Mouse (Mus musculus) liver, embryonic 12.5 days (tissue): Measurements from ENCODE around the gene Mfng. TPM values are rescaled to one million over a fixed set of nuclear protein-coding genes. Genes with fewer than 3 reads are reported as not detected.

Experiments used
- ATAC-seq: fragments of 200-750 bp; cut with Nextera tagmentation; 2 replicates; pipeline ENCODE4 v1.8.0; 2017; ENCODE audit warnings: moderate number of reproducible peaks, mild to moderate bottlenecking, moderate library complexity
- H3K27ac ChIP-seq: fragments of 300-500 bp; sonication (generic); 2 replicates; pipeline ENCODE4 v1.5.1; 2016; ENCODE audit warnings: mild to moderate bottlenecking
- H3K27me3 ChIP-seq: fragments of 300-500 bp; sonication (generic); replicated peaks from 2 replicates; pipeline ENCODE4 v1.6.1; 2016; ENCODE audit warnings: mild to moderate bottlenecking, moderate library complexity
- H3K36me3 ChIP-seq: fragments of 300-500 bp; sonication (generic); 2 replicates; pipeline ENCODE4 v1.6.1; 2016; ENCODE audit warnings: mild to moderate bottlenecking, moderate library complexity
- H3K4me1 ChIP-seq: fragments of 300-500 bp; sonication (generic); 2 replicates; pipeline ENCODE4 v1.6.1; 2016
- H3K4me2 ChIP-seq: fragments of 300-500 bp; sonication (generic); 2 replicates; pipeline ENCODE4 v1.6.1; 2016; ENCODE audit warnings: mild to moderate bottlenecking, moderate library complexity
- H3K4me3 ChIP-seq: fragments of 300-500 bp; sonication (generic); 2 replicates; pipeline ENCODE4 v1.5.1; 2016; ENCODE audit warnings: mild to moderate bottlenecking, moderate library complexity
- H3K9ac ChIP-seq: fragments of 300-500 bp; sonication (generic); 2 replicates; pipeline ENCODE4 v1.6.1; 2016; ENCODE audit warnings: mild to moderate bottlenecking, moderate library complexity
- H3K9me3 ChIP-seq: fragments of 300-500 bp; sonication (generic); replicated peaks from 2 replicates; pipeline ENCODE4 v1.6.1; 2016; ENCODE audit warnings: mild to moderate bottlenecking, moderate library complexity
- WGBS: fragments of 180-500 bp; shearing (Covaris S2); methylation state at CpG from one replicate; pipeline ENCODE4 v1.1.7; 2016; ENCODE audit not compliant: insufficient replicate concordance; 5-methylcytosine and 5-hydroxymethylcytosine counted together
- polyA plus RNA-seq: library from polyadenylated mRNA; unstranded; fragments of >200 nt; fragmentation: Nextera tagmentation; extraction: Ambion mirVana; gene quantifications from 2 replicates; pipeline ENCODE4 v1.2.1, GENCODE M21; 2016

Mfng gene
- 11.0 and 11.7 TPM in 2 replicates for polyA plus RNA-seq

DNA sequence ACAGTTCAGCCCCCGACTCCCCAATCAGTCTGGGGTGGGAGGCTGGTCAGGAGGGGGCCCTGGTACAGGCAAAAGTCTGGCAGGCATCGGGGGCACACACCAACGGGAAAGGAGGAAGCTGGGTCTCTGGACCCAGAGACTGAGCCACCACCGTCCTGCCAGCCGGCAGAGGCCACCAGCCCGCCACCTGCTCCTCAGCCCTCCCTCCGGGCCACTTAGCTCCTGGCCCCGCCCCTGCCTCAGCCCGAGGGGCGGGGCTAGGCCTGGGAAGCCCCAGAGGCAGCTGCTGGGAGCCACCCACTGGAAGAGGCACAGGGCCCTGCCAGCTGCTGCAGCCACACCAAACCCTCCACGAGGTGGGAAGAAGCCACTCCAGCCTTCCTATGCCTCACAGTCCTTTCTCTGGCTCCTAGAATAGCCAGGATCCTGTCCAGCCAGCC is at the start of gene Mfng:
Gene Mfng (minus strand): TSS at position 186 of the 440 bp plus-strand sequence.
- Histone ChIP-seq H3K36me3 (peaks cover 25% of the 10 kb centered on the region), H3K9me3 (no peaks in the 10 kb centered on the region; the same call in 1 of the 2 replicates), H3K27me3 (no peaks in the 10 kb centered on the region), H3K4me1 (peaks cover 35% of the 10 kb centered on the region), H3K27ac (peak within 1 kb of the TSS; percentile 54), H3K4me2 (peak within 1 kb of the TSS; percentile 82), H3K4me3 (peak within 1 kb of the TSS; percentile 56), H3K9ac (peak within 1 kb of the TSS; percentile 65)
- WGBS = 2% methylated on average over 10 of the region's 11 CpGs
- ATAC-seq = peak; percentile 83

DNA sequence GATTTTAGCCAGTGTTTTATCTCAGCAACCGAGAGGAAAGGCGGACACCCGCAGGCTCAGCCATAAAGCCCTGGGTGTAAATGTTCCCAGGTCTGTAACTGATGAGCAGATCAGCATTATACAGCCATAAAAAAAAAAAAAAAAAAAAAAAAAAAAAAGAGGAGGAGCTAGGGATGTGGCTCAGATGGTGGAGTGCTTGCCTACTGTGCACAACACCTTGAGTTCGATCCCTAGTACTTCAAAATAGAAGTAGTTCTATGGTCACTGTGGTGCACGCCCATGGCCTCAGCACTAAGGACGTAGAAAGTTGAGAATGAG is 42.8 kb upstream of the Mfng start:
- Histone ChIP-seq H3K27ac (no peak overlapping the region; the same call in 1 of the 2 replicates), H3K4me2 (no peak overlapping the region), H3K4me1 (peaks cover 11% of the 10 kb centered on the region), H3K36me3 (no peaks in the 10 kb centered on the region), H3K4me3 (no peak overlapping the region), H3K9ac (no peak overlapping the region), H3K27me3 (peaks cover 9% of the 10 kb centered on the region; the same call in 1 of the 2 replicates), H3K9me3 (no peaks in the 10 kb centered on the region)
- no peak for ATAC-seq
- WGBS = 31% methylated on average over 6 of the region's 6 CpGs

DNA sequence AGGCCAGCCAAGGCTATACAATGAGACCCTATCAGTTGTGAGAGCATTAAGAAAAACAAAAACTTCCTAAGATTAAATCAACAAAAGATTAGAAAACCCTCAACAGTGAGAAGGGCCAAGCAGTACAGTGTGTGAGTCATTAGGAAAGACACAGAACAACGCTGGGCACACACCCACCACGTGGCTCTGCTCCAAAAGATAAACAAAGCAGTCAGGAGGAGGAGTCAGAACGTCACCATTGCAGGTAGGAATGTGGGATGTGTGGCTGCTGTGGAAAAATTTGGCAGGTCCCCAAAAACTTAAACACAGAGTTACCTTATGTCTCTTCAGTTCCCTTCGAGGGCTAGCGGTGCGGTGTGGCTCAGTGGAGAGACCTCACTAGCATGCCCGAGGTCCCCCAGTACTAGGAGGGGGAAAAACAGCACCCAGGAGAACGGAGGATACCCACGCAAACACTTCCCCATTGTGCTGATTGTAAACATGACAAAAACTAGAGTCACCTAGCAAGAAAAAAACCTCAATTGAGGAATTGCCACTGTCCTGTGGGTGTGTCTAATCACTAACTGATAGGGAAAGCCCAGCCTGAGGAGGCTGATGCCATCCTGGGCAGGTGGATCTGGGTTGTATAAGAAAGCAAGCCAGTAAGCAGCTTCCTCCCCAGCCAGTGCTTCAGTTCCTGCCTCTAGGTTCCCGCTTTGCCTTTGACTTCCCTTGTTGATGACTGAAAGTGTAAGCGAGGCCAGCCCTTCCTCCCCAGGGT is 42.2 kb upstream of the Mfng start:
- ATAC-seq = no peak
- Histone ChIP-seq H3K4me2 (peak overlapping the region; percentile 29; the same call in 1 of the 2 replicates), H3K36me3 (no peaks in the 10 kb centered on the region), H3K4me3 (no peak overlapping the region), H3K9me3 (no peaks in the 10 kb centered on the region), H3K27me3 (peaks cover 4% of the 10 kb centered on the region; the same call in 1 of the 2 replicates), H3K9ac (no peak overlapping the region), H3K4me1 (peaks cover 11% of the 10 kb centered on the region), H3K27ac (peak overlapping the region; percentile 6; the same call in 1 of the 2 replicates)
- 25% methylated on average over 11 of the region's 11 CpGs for WGBS

DNA sequence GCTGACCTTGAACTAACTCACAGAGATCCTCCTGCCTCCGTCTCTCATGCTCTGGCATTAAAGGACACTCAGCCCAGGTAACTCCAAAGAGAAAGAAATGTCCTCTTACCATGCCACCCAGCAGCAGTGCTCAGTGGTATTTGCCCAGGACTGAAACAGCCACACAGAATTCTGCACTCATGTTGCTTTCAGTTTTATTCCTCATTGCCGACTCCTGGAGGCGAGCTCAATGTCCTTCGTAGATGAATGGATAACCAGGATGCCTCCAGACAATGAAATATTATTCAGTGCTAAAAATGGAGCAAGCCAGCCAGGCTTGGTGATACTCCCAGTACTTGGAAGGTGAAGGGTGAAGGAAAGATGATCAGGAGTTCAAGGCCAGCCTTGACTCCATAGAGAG is 40.3 kb upstream of the Mfng start:
- 71% methylated on average over 4 of the region's 4 CpGs for WGBS
- no peaks in the 10 kb centered on the region for H3K36me3 ChIP-seq

DNA sequence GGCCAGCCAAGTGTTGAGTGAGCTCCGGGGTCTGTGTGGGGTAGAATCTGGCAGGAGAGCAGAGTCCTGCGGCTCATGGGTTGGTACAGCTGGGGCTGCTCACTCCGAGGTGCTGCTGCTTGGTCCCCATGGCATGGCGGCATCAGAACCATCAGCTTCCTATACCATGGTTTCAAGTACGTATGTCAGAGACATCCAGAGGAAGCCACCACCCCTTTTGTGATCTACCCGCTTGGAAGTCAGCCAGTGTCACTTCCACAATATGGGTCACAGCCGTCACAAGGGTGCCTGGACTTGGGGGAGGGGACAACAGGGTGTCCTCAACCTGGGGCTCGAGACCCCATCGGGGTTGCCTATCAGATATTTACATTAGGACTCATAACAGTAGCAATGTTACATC is 36.9 kb upstream of the Mfng start:
- WGBS = 56% methylated on average over 9 of the region's 9 CpGs
- Histone ChIP-seq H3K9me3 (no peaks in the 10 kb centered on the region), H3K27ac (no peak overlapping the region), H3K4me2 (no peak overlapping the region), H3K36me3 (no peaks in the 10 kb centered on the region), H3K4me1 (peaks cover 3% of the 10 kb centered on the region), H3K27me3 (peaks cover 39% of the 10 kb centered on the region), H3K9ac (no peak overlapping the region), H3K4me3 (no peak overlapping the region)
- no peak for ATAC-seq

More for the DNA sequence above, 40.3 kb upstream of the Mfng start:
- Histone ChIP-seq H3K9me3 (no peaks in the 10 kb centered on the region), H3K27me3 (peaks cover 7% of the 10 kb centered on the region; the same call in 1 of the 2 replicates), H3K4me3 (no peak overlapping the region), H3K9ac (no peak overlapping the region), H3K27ac (no peak overlapping the region), H3K4me1 (peaks cover 11% of the 10 kb centered on the region), H3K4me2 (no peak overlapping the region)
- no peak for ATAC-seq

DNA sequence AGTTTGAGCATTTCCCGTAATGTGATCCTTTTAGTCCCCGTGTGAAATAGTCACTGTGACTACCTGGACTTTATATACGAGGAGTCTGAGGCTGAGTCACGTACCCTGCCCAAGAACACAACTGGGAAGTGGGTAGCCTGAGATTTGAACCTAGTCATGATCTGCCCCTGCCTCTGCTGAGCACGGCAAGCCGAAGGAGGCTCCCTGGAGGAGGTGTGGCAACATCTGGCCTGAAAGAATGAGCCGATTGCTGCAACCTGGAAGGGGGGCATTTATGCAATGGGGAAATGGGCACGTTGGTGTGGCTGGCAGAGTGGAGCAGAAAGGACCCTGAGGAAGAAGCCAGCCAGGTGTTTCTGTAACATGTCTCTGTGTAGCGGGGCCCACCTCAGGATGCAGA is 36.5 kb upstream of the Mfng start:
- peaks cover 43% of the 10 kb centered on the region for H3K27me3 ChIP-seq
- H3K9ac ChIP-seq = no peak overlapping the region
- no peaks in the 10 kb centered on the region for H3K4me1 ChIP-seq
- H3K27ac ChIP-seq = no peak overlapping the region
- H3K4me3 ChIP-seq = no peak overlapping the region
- H3K36me3 ChIP-seq = no peaks in the 10 kb centered on the region
- WGBS = 56% methylated on average over 9 of the region's 9 CpGs
- no peak for ATAC-seq
- no peak overlapping the region for H3K4me2 ChIP-seq
- H3K9me3 ChIP-seq = no peaks in the 10 kb centered on the region

DNA sequence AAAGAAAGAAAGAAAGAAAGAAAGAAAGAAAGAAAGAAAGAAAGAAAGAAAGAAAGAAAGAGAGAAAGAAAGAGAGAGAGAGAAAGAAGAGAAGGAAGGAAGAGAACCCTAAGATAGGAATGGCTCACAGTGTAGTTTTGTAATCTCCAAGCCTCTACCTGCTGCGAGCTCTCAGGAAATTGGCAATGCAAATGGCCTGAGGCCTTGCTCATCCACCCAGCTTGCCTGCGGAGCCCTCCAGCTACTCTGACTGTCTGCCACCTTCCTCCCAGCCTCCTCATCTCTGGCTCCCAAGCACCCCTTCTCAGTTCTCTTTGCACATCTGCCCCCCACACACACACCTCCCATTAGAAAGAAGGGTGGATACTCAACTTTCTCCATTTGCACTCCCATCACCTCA is 35.7 kb upstream of the Mfng start:
- no peak overlapping the region for H3K4me3 ChIP-seq
- peaks cover 51% of the 10 kb centered on the region for H3K27me3 ChIP-seq
- H3K27ac ChIP-seq = no peak overlapping the region
- H3K4me2 ChIP-seq = no peak overlapping the region
- H3K9me3 ChIP-seq = no peaks in the 10 kb centered on the region
- H3K9ac ChIP-seq = no peak overlapping the region
- WGBS = 71% methylated on average over 2 of the region's 2 CpGs
- no peaks in the 10 kb centered on the region for H3K36me3 ChIP-seq
- no peak for ATAC-seq
- peaks cover 7% of the 10 kb centered on the region for H3K4me1 ChIP-seq

DNA sequence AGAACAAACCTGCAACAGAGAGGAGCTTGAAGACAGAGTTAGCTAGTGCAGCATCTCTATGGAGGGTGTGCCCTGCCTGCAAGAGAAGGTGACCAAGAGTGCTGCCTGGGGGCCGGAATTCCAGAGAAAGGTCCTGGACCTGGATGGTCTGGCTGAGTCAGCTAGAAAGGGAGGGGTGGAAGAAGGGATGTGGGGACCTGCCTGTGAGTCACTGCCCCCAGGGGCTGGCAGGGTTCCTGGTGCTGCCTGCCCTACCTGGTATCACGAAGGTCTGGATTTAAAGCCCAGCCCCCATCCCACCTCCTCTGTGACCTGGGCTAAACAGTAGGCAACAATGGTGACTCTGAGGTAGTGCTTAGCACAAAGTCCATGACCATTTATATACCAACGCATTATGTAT is 33.9 kb upstream of the Mfng start:
- Histone ChIP-seq H3K9me3 (no peaks in the 10 kb centered on the region), H3K27me3 (peaks cover 69% of the 10 kb centered on the region), H3K9ac (no peak overlapping the region), H3K36me3 (no peaks in the 10 kb centered on the region), H3K4me2 (no peak overlapping the region), H3K4me3 (no peak overlapping the region), H3K4me1 (peaks cover 23% of the 10 kb centered on the region), H3K27ac (no peak overlapping the region)
- ATAC-seq = no peak
- WGBS = 50% methylated on average over 3 of the region's 3 CpGs

DNA sequence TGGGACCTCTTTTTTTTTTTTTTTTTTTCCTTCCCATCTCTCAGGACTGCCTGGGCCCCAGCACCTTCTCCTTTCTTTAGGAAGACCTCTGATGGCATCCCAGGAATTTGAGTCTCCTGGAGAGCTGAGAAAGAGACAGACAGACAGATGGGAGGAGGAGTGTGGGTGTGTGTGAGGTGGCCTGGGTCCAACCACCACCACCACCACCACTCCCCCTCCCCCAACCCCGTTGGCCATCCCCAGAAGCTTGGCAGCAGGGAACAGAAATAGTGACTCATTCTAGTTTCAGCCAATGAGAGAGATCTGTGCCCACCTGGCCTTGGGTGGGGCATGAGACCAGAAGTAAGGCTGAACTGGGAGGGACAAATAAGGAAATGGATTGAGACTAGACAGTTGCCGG is 33.3 kb upstream of the Mfng start:
- no peak for ATAC-seq
- no peak overlapping the region for H3K4me2 ChIP-seq
- H3K27ac ChIP-seq = no peak overlapping the region
- H3K36me3 ChIP-seq = no peaks in the 10 kb centered on the region
- no peak overlapping the region for H3K4me3 ChIP-seq
- H3K4me1 ChIP-seq = peaks cover 28% of the 10 kb centered on the region
- peaks cover 74% of the 10 kb centered on the region for H3K27me3 ChIP-seq
- H3K9ac ChIP-seq = no peak overlapping the region
- WGBS = 37% methylated on average over 2 of the region's 2 CpGs
- no peaks in the 10 kb centered on the region for H3K9me3 ChIP-seq

DNA sequence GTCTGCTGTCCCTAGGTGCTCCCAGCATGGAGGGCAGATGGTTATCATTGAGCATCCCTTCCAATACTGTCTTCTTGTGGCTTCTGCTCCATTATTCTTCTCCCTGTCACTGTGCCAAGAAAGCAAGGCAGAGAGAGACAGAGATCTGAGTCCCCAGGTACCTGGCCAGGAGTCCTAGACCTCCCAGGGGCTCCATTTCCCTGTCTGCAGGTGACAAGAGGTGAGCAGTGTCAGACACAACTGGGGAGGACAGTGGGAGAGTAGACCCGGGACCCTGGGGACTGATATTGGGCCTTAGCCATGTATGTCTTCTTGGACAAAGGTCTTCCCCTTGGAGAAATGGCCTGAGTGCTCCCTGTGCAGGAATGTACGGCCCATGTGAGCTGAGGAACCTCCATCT is 32.1 kb upstream of the Mfng start:
- Histone ChIP-seq H3K4me2 (no peak overlapping the region), H3K4me3 (no peak overlapping the region), H3K4me1 (peaks cover 28% of the 10 kb centered on the region), H3K27ac (no peak overlapping the region), H3K27me3 (peaks cover 87% of the 10 kb centered on the region), H3K9ac (no peak overlapping the region), H3K9me3 (no peaks in the 10 kb centered on the region), H3K36me3 (no peaks in the 10 kb centered on the region)
- WGBS = 59% methylated on average over 2 of the region's 2 CpGs
- no peak for ATAC-seq

DNA sequence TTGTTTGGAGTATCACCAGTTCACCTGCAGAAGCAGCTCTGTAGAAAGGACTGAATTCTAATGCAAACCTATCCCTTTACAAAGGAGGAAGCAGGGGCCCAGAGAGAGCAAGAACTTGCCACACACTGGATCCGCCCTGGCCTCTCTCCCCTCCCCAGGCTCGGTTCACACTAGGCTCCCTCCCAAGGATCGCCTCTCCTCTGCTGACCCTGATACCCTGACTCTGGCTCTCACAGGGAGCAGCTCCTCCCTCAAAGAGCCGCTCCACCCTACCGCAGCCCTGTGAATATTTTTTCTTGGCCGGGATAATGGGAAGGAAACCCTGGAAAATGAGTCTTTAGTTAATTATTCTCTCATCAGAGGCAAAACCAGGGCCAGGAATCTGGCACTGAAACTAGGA is 31.1 kb upstream of the Mfng start:
- peaks cover 81% of the 10 kb centered on the region for H3K27me3 ChIP-seq
- no peak overlapping the region for H3K4me3 ChIP-seq
- ATAC-seq = no peak
- H3K9me3 ChIP-seq = no peaks in the 10 kb centered on the region
- no peak overlapping the region for H3K27ac ChIP-seq
- H3K36me3 ChIP-seq = no peaks in the 10 kb centered on the region
- H3K4me1 ChIP-seq = peaks cover 28% of the 10 kb centered on the region
- WGBS = 11% methylated on average over 6 of the region's 6 CpGs
- H3K4me2 ChIP-seq = no peak overlapping the region
- no peak overlapping the region for H3K9ac ChIP-seq

DNA sequence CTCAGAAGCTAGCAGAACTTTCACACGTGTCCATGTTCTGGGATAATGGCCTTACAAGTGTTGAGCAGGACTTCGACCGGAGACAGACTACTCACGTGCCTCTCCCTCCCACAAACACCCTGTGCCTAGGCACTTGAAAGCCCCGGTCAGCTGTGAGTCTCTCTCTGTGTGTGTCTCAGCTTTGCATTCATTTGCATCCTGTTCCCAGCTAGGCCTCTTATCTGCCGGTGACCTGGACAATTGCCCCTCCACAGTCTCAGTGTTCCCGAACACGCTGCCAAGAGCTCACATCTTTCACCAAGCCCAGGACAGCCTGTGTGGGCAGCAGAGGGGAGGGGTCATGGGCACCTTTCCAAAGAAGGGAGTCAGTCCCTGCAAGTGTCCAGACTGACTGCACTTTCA is 30.2 kb upstream of the Mfng start:
- H3K4me1 ChIP-seq = peaks cover 28% of the 10 kb centered on the region
- H3K27ac ChIP-seq = no peak overlapping the region
- no peak for ATAC-seq
- no peaks in the 10 kb centered on the region for H3K36me3 ChIP-seq
- H3K4me2 ChIP-seq = peak overlapping the region; percentile 78
- WGBS = 13% methylated on average over 8 of the region's 8 CpGs
- H3K9ac ChIP-seq = no peak overlapping the region
- H3K9me3 ChIP-seq = no peaks in the 10 kb centered on the region
- peaks cover 85% of the 10 kb centered on the region for H3K27me3 ChIP-seq
- no peak overlapping the region for H3K4me3 ChIP-seq
